Mouse (Mus musculus): ENCODE data around the gene Topaz1.
"Not testable (repeated sequence)": the region's sequence is repeated elsewhere in the genome, so short reads cannot be mapped to it uniquely, and the experiment has no call there.

Topaz1 gene

DNA sequence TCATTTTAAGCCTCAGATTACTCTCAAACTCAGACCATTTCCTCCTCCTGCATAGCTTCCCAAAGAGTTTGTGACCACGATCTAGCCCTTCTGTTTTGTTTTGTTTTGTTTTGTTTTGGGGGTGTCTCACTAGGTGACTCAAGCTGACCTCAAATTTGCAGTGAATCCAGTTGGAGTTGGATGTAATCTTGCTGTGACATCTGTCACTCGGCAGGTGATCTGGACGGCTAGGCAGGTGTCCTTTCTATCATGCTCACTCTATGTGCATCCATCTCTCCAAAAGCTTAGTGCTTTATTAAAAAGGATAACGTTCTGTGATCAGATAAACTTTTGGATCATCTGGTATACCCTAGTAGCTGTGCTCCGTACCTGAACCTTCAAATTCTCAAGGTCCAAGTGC lies 65.2 kb downstream of the Topaz1 start:
- DNase-seq: no peak

- DNase-seq: no peak
Measured at GRCm38 (mm10) chr9:122814775-122815174, 67.6 kb downstream of the Topaz1 start.

DNA sequence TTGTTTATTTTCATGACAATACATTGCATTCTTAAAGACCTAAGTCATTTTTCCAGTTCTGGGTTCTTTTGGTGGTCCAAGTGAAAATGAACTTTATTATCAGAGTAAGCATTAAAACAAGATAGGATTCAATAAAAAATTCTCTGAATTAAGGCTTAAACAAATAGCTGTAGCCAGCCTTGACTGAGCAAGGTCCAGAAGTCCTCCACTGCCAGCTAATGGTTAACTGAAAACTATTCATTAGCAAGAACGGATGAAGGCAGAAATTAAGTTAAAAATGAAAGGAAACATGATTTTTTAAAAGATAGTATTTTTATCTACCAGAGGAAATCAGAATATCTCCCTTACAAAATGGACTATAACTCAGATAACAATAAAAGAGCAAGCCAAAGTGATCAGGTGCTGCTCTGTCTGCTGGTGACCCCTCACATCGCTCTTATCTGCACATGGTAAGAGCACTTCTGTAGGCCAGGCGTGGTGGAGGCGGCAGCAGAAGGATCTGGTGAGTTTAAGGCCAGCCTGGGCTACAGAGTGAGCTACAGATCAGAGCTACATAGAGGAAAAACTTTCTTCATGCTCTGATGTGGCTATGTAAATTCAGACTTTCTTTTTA lies 68.2 kb downstream of the Topaz1 start:
- no peak for DNase-seq

DNA sequence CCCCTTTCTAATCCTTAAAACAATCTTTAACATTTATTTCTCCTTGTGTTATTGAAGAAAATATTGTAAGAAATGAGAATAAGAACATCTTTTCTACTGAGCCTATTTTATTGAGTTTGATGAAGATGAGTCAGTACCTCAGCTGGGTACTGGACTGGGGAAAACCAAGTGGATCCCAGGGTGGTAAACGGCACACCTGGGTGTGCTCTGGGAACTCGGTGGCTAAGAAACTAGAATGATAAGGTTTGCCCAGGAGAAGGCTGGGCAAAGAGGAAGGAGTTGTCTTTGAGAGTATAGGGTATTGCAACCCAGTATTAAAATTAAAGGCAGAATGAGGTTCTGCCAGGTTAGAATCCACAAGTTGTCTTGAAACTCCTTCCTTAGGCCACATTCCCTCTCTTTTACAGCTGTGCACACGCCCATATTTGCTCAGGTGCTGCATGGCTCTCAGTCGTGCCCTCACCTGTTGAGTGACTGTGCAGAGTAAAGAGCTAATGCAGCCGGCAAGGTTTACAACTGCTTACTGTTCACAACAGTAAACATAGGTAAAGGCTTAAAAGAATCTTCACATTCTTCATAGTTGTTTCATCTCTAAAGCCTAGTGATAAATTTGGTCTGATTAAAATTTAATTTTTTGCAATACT lies 76.3 kb downstream of the Topaz1 start:
- DNase-seq: no peak

- no peak for DNase-seq
Measured at GRCm38 (mm10) chr9:122826743-122827142, 79.6 kb downstream of the Topaz1 start.

GRCm38 (mm10) chr9:122829826-122830380 lies 82.8 kb downstream of the Topaz1 start:
- no peak for DNase-seq

DNA sequence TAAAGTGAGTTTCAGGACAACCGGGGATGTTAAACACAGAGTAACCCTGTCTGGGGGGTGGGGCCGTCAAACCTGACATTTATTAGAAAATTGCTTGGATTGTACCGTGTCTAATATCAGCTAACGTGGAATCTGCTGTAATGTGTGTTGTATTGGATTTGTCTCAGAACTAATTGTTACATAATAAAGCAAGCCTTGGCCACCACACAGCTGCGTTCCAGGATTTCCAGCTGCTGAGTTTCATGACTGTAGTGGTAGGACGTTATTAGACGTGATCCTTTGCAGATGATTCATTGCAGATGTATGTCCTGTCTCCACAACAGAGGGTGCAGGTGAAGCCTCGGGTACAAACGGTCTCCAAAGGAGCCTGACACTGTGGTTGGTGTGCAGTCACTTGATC lies 89.0 kb downstream of the Topaz1 start:
- DNase-seq: no peak

DNA sequence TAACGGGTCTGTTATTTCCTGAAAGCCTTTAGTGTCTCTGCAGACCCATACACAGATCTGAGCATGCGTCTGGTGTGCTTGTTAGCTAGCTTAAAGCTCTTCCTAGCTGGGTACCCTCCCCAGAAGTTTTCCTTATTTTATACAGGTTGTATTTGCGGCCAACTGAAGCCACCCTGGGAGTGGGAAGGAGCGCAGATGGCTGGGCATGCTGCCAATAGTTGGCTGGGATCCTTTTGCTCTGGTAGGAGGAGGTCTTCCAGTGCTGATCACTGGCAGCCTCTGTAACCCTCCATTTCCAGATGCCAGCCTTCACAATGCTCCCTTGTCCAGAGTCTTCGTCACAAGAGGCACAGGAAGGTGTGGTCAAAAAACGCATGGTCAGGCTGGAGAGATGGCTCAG lies 89.6 kb downstream of the Topaz1 start:
- peak; percentile 59 for DNase-seq

DNA sequence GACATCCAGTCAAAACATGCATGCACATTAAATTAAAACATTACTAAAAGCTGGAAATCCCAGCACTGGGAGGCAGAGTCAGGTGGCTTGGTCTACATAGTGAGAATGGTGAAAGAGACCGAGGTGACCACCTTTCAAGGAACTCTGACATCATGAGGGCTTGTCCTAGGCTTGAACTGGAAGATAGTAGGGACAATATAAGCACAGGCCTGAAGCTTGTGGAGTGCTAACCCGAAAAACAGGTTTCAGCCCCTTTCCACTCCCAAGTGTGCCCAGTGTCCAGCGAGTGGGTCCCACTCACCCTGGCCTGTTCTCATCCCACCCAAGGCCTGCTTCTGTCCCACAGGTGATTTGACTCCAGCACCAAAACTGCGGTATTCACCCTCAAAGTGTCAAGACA lies 90.1 kb downstream of the Topaz1 start:
- no peak for DNase-seq

- DNase-seq: no peak
Measured at GRCm38 (mm10) chr9:122837680-122838079, 90.5 kb downstream of the Topaz1 start.

GRCm38 (mm10) chr9:122843760-122844159 lies 96.6 kb downstream of the Topaz1 start, which contains the start of gene Gm35549:
Gene Gm35549, minus strand, starts transcription at chr9:122844035.
- DNase-seq: no peak

- DNase-seq: no peak
Measured at GRCm38 (mm10) chr9:122845621-122846020, 98.5 kb downstream of the Topaz1 start.

DNA sequence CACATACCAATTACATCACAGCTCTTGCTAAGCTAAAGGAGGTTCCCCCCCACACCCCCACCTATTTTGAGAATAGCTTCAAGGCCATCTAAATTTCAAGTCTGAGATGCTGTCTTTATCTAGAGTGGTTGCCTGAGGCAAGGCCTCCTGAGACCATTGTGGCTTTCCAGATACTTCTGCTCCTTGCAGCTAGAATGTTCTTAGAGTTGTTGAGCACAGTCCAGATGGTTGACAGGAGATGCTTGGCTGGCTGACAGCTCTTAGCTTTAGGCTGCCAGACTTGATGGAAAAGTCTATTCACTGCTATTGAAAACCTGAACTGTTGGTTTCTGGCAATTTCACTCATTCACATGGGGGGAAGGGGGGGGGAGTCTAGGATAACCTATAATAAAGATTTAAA lies 99.0 kb downstream of the Topaz1 start:
- DNase-seq: peak; percentile 72

DNA sequence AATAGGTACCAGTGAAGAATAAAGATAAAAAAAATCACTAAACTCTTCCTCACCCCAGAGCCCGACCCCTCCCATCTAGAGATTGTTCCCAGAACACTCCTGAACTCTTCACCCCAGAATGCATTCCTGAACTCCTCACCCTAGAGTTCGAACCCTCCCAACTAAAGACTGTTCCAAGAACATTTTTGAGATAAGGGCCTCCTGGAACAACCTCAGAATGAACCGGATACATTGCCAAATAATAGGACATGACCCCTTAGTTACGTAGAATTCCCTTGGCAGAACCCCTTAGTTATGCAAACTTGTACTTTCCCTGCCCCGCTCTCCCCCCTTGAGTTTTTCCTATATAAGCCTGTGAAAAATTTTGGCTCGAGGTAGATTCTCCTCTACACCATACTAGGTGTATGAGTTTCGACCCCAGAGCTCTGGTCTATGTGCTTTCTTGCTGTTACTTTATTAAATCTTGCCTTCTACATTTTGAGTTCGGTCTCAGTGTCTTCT lies 100.7 kb downstream of the Topaz1 start:
- DNase-seq: not testable (repeated sequence)

Data from layer of hippocampus, adult 9-11 months (tissue).